Mouse (Mus musculus) ovary, adult 10 weeks (tissue): ENCODE measurements around the gene Lhx9. TPM values are rescaled to one million over a fixed set of nuclear protein-coding genes. Genes with fewer than 3 reads are reported as not detected.

Experiments
- polyA plus RNA-seq: library from polyadenylated mRNA; stranded (reverse); fragments of 350-450 nt; fragmentation: Illumina TruSeq; extraction: RNeasy Lipid Tissue Mini Kit (QIAGEN cat#74804); gene quantifications from one replicate; pipeline ENCODE4 v1.2.3, GENCODE M21; 2014

The Lhx9 gene
- 38.5 TPM for polyA plus RNA-seq

GRCm38 (mm10) chr1:138848511-138849109, at the start of gene Lhx9:
Lhx9 (minus strand) TSS chr1:138848577.

GRCm38 (mm10) chr1:138856101-138856950, 7.9 kb upstream of the Lhx9 start, which contains the start of gene 2310009B15Rik:
2310009B15Rik (minus strand) TSS chr1:138856852.

Other genes with a start within 250 kb of the Lhx9 start
- 227 TPM for gene Nek7, start 228.4 kb downstream of the Lhx9 start, polyA plus RNA-seq
- 7.8 TPM for gene 2310009B15Rik, start 8.3 kb upstream of the Lhx9 start, polyA plus RNA-seq
- 45.3 TPM for gene Dennd1b, start 114.9 kb upstream of the Lhx9 start, polyA plus RNA-seq